Mouse (Mus musculus) cerebellum, adult 18-20 months (tissue): ENCODE data around the gene Usp24.

ENCODE experiments used
- DNase-seq, 2 experiments: peaks; one replicate each; pipeline ENCODE4 v3.0.0; 2021

Gene Usp24

DNA sequence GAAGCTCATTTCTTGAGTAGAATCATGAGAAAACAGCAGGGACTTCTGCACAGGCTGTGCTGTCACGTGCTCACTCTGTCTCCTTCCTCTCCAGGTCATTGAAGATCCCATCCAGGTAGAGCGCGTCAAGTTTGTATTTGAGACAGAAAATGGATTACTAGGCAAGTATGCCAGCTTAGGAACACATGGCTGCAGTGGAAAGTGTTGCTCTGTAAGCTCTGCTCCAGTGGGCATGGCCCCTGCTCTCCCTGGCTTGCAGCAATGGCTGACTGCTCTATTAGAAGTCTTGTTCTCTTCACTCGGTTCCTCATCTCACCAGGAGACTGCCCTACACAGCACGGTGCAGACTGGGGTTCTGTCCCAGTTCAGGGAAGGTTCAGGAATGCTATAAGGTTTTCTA lies 114.4 kb downstream of the Usp24 start:
- no peak for DNase-seq

DNA sequence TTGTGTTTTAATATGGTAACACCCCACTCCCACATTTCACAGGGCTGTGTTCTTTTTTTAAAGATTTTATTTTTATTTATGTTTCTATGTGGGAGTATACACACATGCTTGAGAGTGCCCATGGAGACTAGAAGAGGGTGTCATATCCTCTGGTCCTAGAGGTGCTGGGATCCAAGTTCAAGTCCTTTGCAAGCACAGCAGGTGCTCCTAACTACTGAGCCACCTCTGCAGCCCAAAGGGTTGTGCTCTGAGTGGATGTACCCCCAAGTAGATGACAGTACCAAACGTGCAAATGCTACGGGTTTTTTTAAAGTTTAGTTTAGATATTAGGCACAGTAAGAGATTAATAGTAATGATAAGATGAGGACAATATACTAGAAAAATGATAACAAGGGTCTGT lies 119.4 kb downstream of the Usp24 start:
- DNase-seq: no peak

DNA sequence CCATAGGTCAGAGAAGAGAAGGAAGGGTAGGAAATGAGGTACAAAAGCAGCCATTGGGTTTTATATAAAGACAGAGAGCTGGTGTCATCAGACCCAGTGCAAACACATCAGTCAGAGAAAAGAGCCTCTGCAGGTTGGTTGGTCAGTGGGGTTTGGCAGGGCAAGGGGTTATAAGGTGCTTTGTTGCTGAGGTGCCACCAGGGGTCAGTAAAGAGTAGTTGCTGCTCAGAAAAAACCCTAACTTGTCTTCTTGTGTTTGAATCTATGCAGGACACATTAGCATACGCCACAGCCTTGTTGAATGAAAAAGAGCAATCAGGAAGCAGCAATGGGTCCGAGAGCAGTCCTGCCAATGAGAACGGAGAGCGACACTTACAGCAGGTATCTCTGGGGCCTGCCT lies 120.5 kb downstream of the Usp24 start:
- peak; percentile 13 to 43 for DNase-seq

DNA sequence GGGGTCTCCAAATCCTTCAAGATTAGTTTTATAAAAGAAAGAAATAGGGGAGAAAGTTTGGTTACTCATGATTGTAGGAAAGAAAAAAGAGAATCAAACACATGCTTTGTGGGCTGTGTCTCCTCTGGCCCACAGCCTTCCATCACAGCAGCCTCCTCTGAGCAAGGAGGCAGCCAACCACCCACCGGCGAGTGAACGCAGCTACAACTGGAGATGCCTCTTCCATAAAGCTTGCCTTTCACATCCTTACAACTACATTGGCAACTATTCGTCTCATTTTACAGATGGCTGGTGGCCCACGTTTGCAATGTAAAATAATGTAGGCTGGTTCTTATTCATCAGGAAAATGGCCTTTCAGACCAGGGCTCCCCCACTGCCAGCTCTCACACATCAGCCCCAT lies 121.2 kb downstream of the Usp24 start:
- no peak for DNase-seq

DNA sequence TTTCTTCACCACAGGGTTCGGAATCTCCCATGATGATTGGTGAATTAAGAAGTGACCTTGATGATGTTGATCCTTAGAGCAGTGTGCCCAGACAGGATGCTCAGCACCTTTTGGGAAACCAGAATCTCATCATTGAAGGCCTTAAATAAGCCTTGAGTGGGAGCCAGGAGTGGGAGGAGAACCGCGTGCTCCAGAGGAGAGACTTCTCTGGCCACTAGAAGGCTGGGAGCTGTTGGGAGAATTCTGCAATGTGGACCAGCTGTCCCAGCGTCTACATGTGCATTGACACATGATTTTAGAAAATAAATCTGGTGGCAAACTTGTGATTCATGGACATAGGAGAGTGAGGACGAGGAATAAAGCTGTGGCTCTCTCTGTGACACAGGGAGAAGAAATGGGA lies 122.8 kb downstream of the Usp24 start:
- DNase-seq: no peak

DNA sequence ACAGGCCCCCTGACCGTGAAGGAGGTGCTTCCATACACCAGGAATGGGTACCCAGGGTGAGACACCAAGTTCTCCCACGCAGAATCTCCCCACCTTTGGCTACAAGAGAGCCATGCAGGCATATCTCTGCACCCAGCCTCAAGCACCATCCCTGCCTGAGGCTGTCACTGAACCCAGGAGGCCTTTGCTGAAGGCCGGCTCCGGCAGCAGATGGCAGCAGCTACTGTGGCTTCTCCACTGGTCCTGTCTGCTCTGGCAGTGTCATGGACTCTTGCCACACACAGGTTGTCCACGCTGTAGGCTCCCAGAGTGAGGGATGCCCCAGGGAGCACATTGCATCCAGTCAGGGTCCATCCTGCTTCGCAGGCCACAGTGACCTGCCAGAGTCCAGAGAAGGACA lies 127.2 kb downstream of the Usp24 start:
- DNase-seq: peak in 1 of 2 experiments; percentile 25

DNA sequence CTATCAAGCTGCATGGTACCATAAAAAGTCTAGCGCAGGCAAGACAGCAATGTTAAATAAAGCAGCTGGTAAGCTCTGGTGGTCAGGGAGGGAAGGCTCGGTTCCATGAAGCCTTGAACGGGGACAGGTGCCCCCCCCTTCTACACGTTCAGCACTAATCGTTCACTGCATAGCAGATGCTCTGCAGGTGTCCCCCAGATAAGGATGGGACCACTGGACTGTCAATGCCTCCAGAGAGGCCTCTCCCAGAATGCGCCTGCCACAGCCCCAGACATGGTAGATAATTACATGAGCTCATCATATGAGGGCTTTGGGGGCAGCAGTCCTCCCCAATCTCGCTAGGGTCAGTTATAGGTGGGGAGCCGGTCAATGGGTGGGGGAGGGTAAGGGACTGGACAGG lies 133.3 kb downstream of the Usp24 start:
- DNase-seq: no peak

DNA sequence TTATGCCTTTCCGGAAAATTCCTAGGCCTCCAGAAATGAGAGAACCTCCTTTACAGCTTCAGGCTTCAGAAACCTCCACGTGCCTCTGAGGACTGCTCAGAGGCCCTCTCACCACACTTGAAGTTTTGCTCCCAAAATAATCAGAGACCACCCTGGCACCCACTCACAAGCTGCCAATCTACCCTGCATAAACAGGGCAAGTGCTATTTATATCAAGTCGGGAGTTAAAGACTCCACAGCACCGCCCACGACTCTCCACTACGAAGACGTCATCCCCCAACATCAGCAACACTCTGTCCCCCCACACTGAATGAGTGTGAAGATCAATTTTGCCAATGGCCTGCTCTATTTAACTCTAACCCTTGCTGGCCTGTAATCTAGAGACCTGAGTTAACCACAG lies 136.4 kb downstream of the Usp24 start:
- no peak for DNase-seq

DNA sequence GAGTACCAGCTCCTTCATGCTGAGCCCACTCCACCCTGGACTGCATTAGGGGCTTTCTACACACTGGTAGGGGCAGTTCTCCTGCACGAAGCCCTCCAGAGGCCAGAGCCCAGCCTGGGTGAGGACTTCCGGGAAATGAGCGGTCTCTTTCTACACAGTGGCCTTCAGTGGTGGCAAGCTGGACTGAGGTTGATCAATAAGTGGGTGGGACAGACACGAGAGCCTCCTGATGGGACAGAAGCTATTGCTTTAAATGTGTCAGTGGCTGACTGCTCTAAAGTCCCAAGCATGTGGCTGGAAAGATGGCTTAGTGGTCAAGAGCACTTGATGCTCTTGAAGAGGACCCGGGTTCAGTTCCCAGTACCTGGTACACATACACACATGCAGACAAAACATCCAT lies 137.1 kb downstream of the Usp24 start:
- DNase-seq: no peak

DNA sequence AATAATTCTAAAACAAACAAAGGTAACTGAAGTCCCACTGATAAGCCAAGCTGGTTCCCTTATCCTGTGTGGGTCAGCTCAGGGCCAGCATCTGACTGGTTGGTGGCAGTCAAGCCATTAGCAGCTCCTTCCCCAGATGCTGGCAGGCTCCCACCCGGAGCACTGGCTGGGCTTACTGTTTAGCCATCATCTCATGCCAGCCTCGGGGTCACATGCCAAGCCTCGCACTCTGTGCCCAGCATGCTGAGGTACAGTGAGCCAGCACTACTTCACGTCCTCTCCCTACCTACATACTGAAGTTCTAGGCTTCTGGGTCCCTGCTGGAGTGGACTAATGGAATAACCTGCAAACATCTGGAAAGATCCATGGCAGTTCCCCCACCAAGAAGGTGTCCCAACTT lies 137.5 kb downstream of the Usp24 start:
- DNase-seq: peak in 1 of 2 experiments; percentile 21

DNA sequence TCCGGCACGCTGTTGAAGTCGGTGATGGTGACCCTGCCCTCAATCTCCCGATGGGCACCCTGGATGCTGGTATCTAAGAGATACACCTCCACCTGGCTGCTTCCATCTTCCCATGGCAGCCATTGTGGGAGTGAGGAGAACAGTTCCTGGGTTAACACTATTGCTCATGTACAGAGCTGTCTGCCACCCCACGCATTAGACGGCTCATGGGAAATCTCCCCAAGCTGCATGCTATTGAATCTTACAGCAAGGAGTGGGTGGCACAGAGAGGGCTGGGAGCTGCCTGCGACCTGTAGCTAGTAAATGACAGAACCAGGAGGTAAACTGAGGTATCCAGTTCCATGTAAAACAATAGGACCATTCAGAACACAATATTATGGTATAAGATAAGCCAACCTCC lies 138.5 kb downstream of the Usp24 start:
- DNase-seq: no peak

DNA sequence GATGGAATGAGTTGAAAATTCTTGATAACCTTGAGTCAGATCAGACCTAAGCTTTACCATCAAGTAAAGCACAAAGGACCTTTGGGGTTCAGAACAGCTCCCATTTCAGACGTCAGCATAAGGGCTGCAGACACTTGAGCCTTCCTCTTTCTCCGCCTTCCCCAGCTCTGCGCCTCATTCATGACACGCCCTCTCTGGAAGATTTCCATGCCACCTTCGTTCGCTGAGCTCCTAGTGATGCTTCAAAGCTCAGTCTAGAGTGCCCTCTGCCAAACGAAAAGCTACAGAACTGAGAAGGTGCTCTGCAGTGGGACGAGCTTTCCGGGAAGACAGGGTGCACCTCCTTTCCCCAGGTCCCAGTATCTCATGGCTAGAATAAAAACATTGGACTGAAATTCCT lies 146.0 kb downstream of the Usp24 start:
- DNase-seq: no peak

DNA sequence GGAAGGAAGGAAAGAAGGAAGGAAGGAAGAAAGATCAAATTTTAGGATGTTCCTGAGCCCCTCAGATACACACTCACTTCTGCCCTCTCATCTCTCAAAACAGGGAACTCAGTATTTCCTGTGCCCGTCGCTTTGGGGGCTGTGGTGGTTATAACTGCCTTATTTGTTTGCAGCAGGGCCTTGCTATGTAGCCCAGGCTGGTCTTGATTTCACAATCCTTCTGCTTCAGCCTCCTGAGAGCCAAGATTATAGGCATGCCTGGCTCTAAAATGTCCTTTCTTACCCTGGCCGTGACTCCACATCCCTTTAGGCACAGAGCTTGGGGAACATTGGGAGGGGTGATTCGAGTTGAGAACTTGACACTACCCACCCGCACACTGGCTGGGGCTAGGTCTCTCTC lies 146.5 kb downstream of the Usp24 start:
- DNase-seq: no peak

DNA sequence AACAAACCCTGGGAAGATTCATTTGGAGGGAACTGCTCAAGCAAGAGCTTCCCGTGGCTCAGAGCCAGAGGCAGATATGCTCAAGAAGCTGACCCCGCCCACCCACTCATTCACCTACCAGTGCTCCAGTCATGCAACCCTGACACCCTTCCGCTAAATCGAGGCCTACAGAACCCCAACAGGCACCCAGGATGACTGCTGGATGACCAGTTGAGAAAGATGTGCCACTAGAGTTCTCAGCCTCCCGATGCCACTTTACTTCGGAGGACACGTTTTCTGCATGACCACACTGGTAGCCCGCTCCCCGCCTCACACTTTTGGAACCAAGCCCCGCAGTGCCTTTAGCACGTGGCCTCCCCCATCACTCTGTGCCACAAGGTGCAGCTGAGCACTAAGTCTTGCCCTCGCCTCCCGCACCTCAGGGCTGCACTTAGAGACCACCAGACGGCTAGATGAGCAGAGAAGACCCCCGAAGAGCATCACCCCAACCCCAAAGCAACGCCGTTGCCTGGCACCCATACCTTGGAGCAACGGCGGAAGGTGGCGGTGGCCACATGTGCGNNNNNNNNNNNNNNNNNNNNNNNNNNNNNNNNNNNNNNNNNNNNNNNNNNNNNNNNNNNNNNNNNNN lies 147.3 kb downstream of the Usp24 start:
- DNase-seq: no peak

DNA sequence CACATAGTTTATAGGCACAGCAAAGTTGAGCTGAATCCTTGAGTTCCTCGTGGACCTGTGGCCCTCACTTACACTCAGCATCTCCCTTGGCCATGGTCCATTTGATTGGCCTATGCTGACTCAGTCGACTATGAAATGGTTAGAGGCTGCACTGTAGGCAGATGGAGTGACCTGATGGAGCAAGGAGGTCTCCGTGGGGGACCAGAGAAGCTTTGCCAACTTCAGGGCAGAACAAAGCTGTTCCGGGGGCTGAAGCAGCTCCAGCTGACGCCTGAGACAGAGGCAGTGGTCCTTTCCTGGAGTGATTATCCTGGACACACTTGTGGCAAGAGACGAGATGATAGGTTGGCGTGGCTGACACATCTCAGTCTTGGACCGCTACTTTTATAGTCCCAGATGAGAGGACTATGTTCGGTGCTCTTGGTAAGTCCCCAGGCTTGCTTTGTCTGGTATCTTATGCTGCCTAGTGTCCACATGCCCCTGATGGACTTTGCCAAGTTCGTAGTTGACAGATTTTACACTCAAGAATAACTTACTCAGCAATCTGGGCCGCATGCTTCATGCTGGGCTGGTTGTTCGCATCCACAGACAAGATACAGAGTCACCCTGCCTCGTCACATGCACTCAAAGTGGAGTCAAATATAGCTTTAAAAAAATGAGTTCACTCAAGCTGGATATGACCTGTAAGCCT lies 151.6 kb downstream of the Usp24 start:
- peak; percentile 61 to 71 for DNase-seq

DNA sequence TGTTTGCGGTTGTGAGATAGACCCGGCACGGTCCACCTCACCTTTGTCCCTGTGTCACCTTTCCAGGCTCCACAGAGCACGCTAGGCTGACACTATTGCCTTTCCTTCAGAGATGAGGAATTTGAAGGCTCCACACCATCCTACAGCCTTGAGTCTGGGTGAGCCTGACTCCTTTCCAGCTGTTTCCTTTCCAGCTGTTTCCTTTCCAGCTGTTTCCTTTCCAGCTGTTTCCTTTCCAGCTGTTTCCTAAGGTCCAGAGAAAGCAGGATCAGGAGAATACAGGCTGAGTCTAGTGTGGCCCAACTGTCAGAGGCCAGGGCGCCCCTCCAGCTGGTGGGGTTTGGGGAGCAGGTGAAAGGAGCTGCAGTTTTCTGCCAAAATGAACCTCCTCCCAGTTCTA lies 154.9 kb downstream of the Usp24 start:
- DNase-seq: no peak

DNA sequence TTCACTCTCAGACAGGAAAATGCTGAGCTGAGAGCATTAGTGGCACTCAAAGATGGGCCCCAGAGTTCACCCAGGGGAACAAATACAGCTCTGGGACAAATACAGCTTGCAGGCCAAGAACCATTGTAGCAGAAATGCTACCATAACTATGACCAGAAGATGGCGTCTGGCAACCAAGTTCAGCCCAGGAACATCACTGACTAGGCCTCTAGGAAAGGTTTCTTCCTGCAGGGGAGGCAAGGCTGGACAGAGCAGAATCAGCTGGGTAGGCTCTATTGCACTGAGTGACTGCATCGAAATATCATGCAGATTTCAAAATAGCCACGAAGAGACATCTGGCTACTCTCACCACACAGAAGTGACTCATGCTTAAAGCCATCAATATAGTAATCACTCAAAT lies 156.3 kb downstream of the Usp24 start:
- DNase-seq: peak; percentile 58 to 61

DNA sequence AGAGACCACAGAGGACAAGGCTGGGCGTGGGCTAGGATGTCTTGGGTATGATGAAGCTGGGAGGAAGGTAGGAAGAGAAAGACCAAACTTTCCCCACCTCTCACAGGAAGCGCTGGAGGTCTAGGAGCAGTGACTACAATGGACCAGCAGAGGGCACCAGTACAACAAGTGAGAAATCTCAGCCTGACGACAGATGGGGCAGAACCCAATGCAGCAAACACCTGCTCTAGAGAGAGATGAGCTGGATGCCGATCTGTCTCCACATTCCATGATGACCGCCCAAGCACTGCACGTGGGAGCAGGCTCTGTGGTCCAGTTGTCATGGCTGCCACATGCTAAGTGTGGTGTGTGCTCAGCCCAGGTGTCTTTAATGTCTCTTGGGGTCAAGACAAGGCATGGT lies 158.2 kb downstream of the Usp24 start:
- DNase-seq: peak; percentile 65 to 67

DNA sequence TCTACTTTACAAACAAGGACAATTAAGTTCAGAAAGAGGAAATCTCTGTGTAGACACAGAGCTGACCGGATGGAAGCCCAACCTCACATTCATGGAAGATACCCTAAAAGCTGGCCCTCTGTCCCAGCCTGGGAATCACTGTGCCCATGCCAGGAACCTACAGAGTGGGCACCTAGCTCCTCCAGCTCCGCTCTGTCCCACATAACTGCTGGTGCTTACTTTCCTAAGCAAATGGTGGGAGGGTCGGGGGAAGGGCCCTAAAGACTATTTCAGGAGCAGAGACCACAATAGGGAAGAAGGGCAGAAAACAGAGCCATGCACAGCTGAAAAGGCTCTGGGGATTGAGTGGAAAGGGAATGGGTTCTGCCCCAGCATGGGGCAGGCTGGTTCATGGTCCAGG lies 164.5 kb downstream of the Usp24 start:
- no peak for DNase-seq

DNA sequence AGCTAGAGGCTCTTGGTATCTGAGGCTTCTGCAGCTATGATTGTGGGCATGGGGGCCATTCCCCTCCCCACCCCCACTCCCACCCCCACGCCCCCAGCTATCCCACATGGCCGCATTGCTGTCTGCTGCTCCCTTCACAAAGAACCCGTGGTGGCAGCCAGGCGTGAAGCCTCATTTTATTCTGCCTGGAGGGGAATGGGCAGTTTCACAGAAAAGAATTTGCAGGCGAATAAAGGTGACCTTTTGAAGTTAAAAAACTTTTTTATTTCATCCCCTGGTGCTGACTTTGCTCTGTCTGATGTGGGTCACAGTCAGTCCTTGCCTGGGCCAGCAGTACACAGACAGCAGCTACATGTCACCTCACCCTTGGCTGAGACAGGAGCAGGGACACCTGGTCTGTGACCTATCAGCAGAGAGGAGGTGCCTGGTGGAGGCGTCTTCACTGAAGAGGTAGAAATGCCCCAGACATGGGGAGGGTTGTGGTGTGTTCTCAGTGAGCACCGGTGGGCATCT lies 167.3 kb downstream of the Usp24 start:
- DNase-seq: no peak

DNA sequence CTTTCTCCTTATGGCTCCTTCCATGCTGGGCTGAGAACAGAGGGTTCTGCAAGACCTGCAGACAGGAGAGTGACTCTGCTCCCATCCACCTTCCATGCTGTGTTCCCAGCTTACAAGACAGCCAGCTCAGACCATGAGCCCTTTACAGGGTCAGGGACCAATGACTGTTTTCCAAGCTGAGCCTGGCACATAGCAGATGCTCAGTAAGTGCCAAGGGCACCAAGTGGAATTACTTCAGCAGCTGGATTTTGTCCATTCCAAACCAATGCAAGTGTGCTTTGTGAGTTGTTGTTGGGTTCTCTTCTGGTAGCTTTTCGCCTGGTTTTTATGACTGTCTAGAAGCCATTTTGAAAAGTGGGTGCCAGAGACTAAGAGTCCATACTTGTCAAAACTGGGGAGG lies 167.8 kb downstream of the Usp24 start:
- no peak for DNase-seq

DNA sequence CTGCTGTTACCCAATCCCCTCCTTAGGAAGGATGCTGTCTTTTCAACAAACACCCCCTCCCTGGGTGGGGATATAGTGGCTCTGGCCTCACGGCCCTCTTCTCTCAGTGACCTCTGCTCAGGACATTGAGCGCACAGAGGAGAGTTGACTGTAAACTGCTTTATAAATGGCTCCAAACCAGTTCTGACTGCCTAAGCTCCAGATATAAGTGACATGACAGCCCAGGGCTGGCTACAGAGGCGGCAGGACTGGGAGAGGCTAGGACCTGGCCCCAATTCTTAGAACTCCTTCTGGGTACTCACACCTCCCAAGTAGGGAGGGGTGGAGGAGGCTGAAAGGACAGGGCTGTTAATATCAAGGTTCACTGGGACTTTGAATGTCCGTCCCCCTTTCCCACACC lies 174.6 kb downstream of the Usp24 start:
- no peak for DNase-seq
